Mouse (Mus musculus) kidney, adult 2 months (tissue): Measurements from ENCODE around the gene Cacng7.

Experiments
- CTCF ChIP-seq: fragments of 200-500 bp; conservative IDR thresholded peaks from 2 replicates; pipeline ENCODE4 v1.5.1; 2011; ENCODE audit warnings: low read depth, mild to moderate bottlenecking, control low read depth, low read length, moderate library complexity, mixed read lengths; ENCODE audit not compliant: insufficient read depth, insufficient read length
- POLR2A ChIP-seq: fragments of 200-500 bp; IDR thresholded peaks from one replicate; pipeline ENCODE4 v1.6.1; 2011; ENCODE audit warnings: low read depth, low read length, control low read depth

GRCm38 (mm10) chr7:3303276-3303781 is 29.4 kb upstream of the Cacng7 start:
- TF ChIP-seq POLR2A, result no peak
- TF ChIP-seq CTCF, result no peak
